ENCODE assay signal across 11 mouse cellular contexts in genomic region chr12:58267779-58268178, GRCm38 (mm10). TPM values are rescaled to one million over a fixed set of nuclear protein-coding genes. Genes with fewer than 3 reads are reported as not detected.
A peak's percentile ranks its signal among the peaks of the same experiment; 100 is the strongest.
DNase-seq lines count a peak whose midpoint lies in the region; ATAC-seq and TF ChIP-seq lines count a peak whose summit lies in the region.
"Had no signal": no experiment of that assay in that cellular context is flagged by ENCODE, and none has a peak within 500 bp of the region (broad histone marks: within the 10 kb centered on the region; RNA-seq: fewer than 3 reads in every experiment).

No protein-coding gene starts in this region.

- H3K27me3 ChIP-seq in kidney, adult 2 months (replicated peaks; ENCODE audit: control insufficient read depth, insufficient read depth, low read length): no peaks in the 10 kb centered on the region
- peaks cover 11% of the 10 kb centered on the region; the same call in 1 of the 2 replicates for H3K27me3 ChIP-seq in embryonic facial prominence, embryonic 12.5 days
- H3K27me3 ChIP-seq in hindbrain, embryonic 13.5 days: peaks cover 7% of the 10 kb centered on the region
- no peaks in the 10 kb centered on the region for H3K27me3 ChIP-seq in midbrain, embryonic 14.5 days (ENCODE audit: control insufficient read depth, insufficient read depth, low read length)
- H3K27me3 ChIP-seq: CH12.LX had no signal

- 32% methylated on average over 8 of the region's 8 CpGs for WGBS in kidney, adult 2 months
- WGBS in embryonic facial prominence, embryonic 12.5 days: 34% methylated on average over 8 of the region's 8 CpGs
- 35% methylated on average over 8 of the region's 8 CpGs for WGBS in hindbrain, embryonic 13.5 days
- 36% methylated on average over 8 of the region's 8 CpGs for WGBS in midbrain, embryonic 14.5 days

- no peaks in the 10 kb centered on the region for H3K36me3 ChIP-seq in kidney, adult 2 months (ENCODE audit: control insufficient read depth, insufficient read depth, low read length)
- H3K36me3 ChIP-seq in embryonic facial prominence, embryonic 12.5 days: no peaks in the 10 kb centered on the region
- no peaks in the 10 kb centered on the region for H3K36me3 ChIP-seq in hindbrain, embryonic 13.5 days
- H3K36me3 ChIP-seq in midbrain, embryonic 14.5 days (ENCODE audit: control insufficient read depth, insufficient read depth, low read length): no peaks in the 10 kb centered on the region

- no peak for TF ChIP-seq POLR2A in kidney, adult 2 months (IDR thresholded peaks at IDR 0.05; ENCODE audit: low read depth, low read length)

- H3K9me3 ChIP-seq in embryonic facial prominence, embryonic 12.5 days: no peaks in the 10 kb centered on the region
- no peaks in the 10 kb centered on the region for H3K9me3 ChIP-seq in hindbrain, embryonic 13.5 days
- H3K9me3 ChIP-seq in midbrain, embryonic 14.5 days (ENCODE audit: control insufficient read depth, low read length): no peaks in the 10 kb centered on the region

- H3K4me1 ChIP-seq in kidney, adult 2 months (ENCODE audit: control insufficient read depth, insufficient read depth, low read length): no peaks in the 10 kb centered on the region
- peaks cover 10% of the 10 kb centered on the region; the same call in 1 of the 2 replicates for H3K4me1 ChIP-seq in embryonic facial prominence, embryonic 12.5 days
- H3K4me1 ChIP-seq in hindbrain, embryonic 13.5 days (replicated peaks): peaks cover 15% of the 10 kb centered on the region
- peaks cover 10% of the 10 kb centered on the region for H3K4me1 ChIP-seq in midbrain, embryonic 14.5 days (ENCODE audit: control insufficient read depth, insufficient read depth, low read length)

- H3K4me2 ChIP-seq in embryonic facial prominence, embryonic 12.5 days (replicated peaks): peak overlapping the region; percentile 76
- peak overlapping the region; percentile 78 for H3K4me2 ChIP-seq in hindbrain, embryonic 13.5 days
- peak overlapping the region; percentile 74 for H3K4me2 ChIP-seq in midbrain, embryonic 14.5 days (ENCODE audit: low read length)

- no peak for ATAC-seq in embryonic facial prominence, embryonic 12.5 days (ENCODE audit: insufficient number of reproducible peaks, insufficient read depth, low FRiP score, low TSS enrichment)
- no peak for ATAC-seq in hindbrain, embryonic 13.5 days (ENCODE audit: low FRiP score)
- peak; percentile 26; the same call in 1 of the 2 replicates for ATAC-seq in midbrain, embryonic 14.5 days (ENCODE audit: low FRiP score, low TSS enrichment)
- ATAC-seq in monocyte, adult 5-6 weeks (replicated peaks; ENCODE audit: insufficient number of reproducible peaks, low FRiP score, low TSS enrichment, poor library complexity, severe bottlenecking): no peak

- peak overlapping the region; percentile 57 for H3K9ac ChIP-seq in embryonic facial prominence, embryonic 12.5 days
- H3K9ac ChIP-seq in hindbrain, embryonic 13.5 days: peak overlapping the region; percentile 70; the same call in 1 of the 2 replicates
- H3K9ac ChIP-seq in midbrain, embryonic 14.5 days (replicated peaks; ENCODE audit: low read length): peak overlapping the region; percentile 50; the same call in 1 of the 2 replicates

- H3K27ac ChIP-seq in kidney, adult 2 months (ENCODE audit: insufficient read depth, low read depth, low read length): peak overlapping the region; percentile 72
- peak overlapping the region; percentile 82 for H3K27ac ChIP-seq in embryonic facial prominence, embryonic 12.5 days
- peak overlapping the region; percentile 52 for H3K27ac ChIP-seq in hindbrain, embryonic 13.5 days
- H3K27ac ChIP-seq in midbrain, embryonic 14.5 days (replicated peaks; ENCODE audit: low read depth, low read length): no peak overlapping the region

- H3K4me3 ChIP-seq in kidney, adult 2 months (ENCODE audit: insufficient read depth, low read depth, low read length): peak overlapping the region; percentile 57
- peak overlapping the region; percentile 36 for H3K4me3 ChIP-seq in embryonic facial prominence, embryonic 12.5 days
- H3K4me3 ChIP-seq in hindbrain, embryonic 13.5 days: peak overlapping the region; percentile 45
- H3K4me3 ChIP-seq in midbrain, embryonic 14.5 days (replicated peaks; ENCODE audit: low read depth, low read length): peak overlapping the region; percentile 42

- TF ChIP-seq CTCF in kidney, adult 2 months (conservative IDR thresholded peaks at IDR 0.05; ENCODE audit: insufficient read depth, insufficient read length, low read depth, low read length): no peak

- peak; percentile 1 for DNase-seq in kidney, adult 2 months
- no peak for DNase-seq in kidney, adult 9 months
- DNase-seq in midbrain, embryonic 14.5 days: no peak
- DNase-seq in adrenal gland, adult 2 months: no peak
- DNase-seq in right cerebral cortex, postnatal 36 days (ENCODE audit: low spot score in 2 of 2): no peak
- DNase-seq: cerebellum, adult 8-10 months had no signal

RNA-seq across cellular contexts. Expression of gene Clec14a, which starts 1.3 kb away (rescaled TPM):
- polyA plus RNA-seq in kidney, adult 2 months (2012; rRNA removed): 9.5 and 9.8 TPM in 2 replicates
- polyA plus RNA-seq in embryonic facial prominence, embryonic 12.5 days (2016; fragmentation: Nextera tagmentation; extraction: Ambion mirVana): 7.5 and 8.4 TPM in 2 replicates
- polyA plus RNA-seq in hindbrain, embryonic 13.5 days (2015; fragmentation: Nextera tagmentation; extraction: Ambion mirVana): 7.5 and 7.6 TPM in 2 replicates
- polyA plus RNA-seq in midbrain, embryonic 14.5 days (2014; fragmentation: Nextera tagmentation; extraction: Ambion mirVana): 0.96 and 5.1 TPM in 2 replicates
- not detected in 3 replicates for total RNA-seq in monocyte, adult 5-6 weeks (2017)
- total RNA-seq in adrenal gland, adult 2 months (2021): 10 to 100 TPM in 1 of 2 experiments, 1 to 10 TPM in 1; 4.8 to 12.4 TPM
- 2.6 and 3.5 TPM in 2 replicates for polyA plus RNA-seq in adrenal gland, adult 2 months (2012; rRNA removed)
- total RNA-seq: CH12.LX; megakaryocyte-erythroid progenitor cell, adult 5-6 weeks had no signal

RNA-seq across cellular contexts. Expression of gene Sstr1, which starts 56.2 kb away (rescaled TPM):
- 0.14 and 0.20 TPM in 2 replicates for polyA plus RNA-seq in kidney, adult 2 months (2012; rRNA removed)
- polyA plus RNA-seq in embryonic facial prominence, embryonic 12.5 days (2016; fragmentation: Nextera tagmentation; extraction: Ambion mirVana): 2.0 and 2.5 TPM in 2 replicates
- 7.0 and 7.9 TPM in 2 replicates for polyA plus RNA-seq in hindbrain, embryonic 13.5 days (2015; fragmentation: Nextera tagmentation; extraction: Ambion mirVana)
- polyA plus RNA-seq in midbrain, embryonic 14.5 days (2014; fragmentation: Nextera tagmentation; extraction: Ambion mirVana): 4.8 and 17.3 TPM in 2 replicates
- total RNA-seq in monocyte, adult 5-6 weeks (2017): not detected in 3 replicates
- not detected for total RNA-seq in adrenal gland, adult 2 months (2021)
- 0.11 and 0.13 TPM in 2 replicates for polyA plus RNA-seq in adrenal gland, adult 2 months (2012; rRNA removed)
- total RNA-seq: CH12.LX; megakaryocyte-erythroid progenitor cell, adult 5-6 weeks had no signal
